Mouse (Mus musculus): ENCODE data around the gene Ctu2. TPM values are rescaled to one million over a fixed set of nuclear protein-coding genes. Genes with fewer than 3 reads are reported as not detected.

Gene Ctu2
- polyA plus RNA-seq, 1 experiment from 2014 or later = 37.1 TPM

DNA sequence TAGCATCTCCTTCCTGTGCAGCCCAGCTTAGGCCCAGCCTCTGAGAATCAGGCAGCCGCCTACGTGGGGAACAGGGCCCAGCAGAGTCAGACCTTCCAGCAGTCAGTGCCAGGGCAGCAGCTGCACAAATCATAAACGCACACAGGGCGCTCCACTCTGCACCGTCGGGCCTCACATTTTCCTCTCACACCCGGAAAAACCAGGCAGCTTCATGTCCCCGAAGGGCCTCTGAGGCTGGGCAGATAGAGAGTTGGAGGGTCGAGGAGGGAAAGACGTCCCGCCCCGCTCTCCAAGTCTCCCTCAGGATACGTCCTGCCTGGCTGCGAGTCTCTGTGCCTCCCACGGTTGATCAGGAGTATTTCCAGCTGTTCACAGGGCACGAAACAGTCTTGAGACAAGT, 35.6 kb downstream of the Ctu2 start:
- peak overlapping the region; percentile 16 for H3K27ac ChIP-seq
- H3K27me3 ChIP-seq (replicated peaks) = no peaks in the 10 kb centered on the region
- no peak overlapping the region for H3K4me2 ChIP-seq
- H3K36me3 ChIP-seq = peaks cover 87% of the 10 kb centered on the region
- no peak for ATAC-seq
- H3K4me3 ChIP-seq = no peak overlapping the region
- H3K9ac ChIP-seq = no peak overlapping the region
- H3K9me3 ChIP-seq (replicated peaks) = no peaks in the 10 kb centered on the region
- 83% methylated on average over 16 of the region's 16 CpGs for WGBS (ENCODE audit: insufficient replicate concordance)
- peaks cover 53% of the 10 kb centered on the region for H3K4me1 ChIP-seq

DNA sequence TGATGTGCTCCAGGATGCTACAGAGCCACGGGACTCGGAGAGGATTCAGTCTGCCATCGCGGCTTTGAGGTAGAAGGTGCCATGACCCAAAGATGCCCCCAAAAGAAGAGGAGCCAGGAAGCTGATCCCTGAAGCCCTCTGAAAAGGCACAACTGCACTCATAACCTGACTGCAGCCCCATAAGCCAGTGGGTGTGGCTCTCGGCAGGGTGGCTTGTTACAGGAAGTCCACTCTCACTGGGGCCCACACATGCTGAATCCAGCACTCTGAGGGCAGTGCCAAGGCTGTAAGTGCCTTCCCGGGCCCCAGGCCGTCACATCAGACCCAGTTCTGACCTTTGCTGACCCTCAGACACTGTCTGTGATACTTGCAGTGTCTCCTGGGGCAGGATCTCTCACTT, 36.4 kb downstream of the Ctu2 start:
- H3K4me2 ChIP-seq = no peak overlapping the region
- no peaks in the 10 kb centered on the region for H3K27me3 ChIP-seq (replicated peaks)
- no peaks in the 10 kb centered on the region for H3K9me3 ChIP-seq (replicated peaks)
- peaks cover 87% of the 10 kb centered on the region for H3K36me3 ChIP-seq
- ATAC-seq = no peak
- peaks cover 62% of the 10 kb centered on the region for H3K4me1 ChIP-seq
- no peak overlapping the region for H3K4me3 ChIP-seq
- no peak overlapping the region for H3K9ac ChIP-seq
- WGBS (ENCODE audit: insufficient replicate concordance) = 83% methylated on average over 7 of the region's 7 CpGs
- 0 out of 2 replicates have a peak overlapping the region, but pooled peaks have one; percentile 16 for H3K27ac ChIP-seq

DNA sequence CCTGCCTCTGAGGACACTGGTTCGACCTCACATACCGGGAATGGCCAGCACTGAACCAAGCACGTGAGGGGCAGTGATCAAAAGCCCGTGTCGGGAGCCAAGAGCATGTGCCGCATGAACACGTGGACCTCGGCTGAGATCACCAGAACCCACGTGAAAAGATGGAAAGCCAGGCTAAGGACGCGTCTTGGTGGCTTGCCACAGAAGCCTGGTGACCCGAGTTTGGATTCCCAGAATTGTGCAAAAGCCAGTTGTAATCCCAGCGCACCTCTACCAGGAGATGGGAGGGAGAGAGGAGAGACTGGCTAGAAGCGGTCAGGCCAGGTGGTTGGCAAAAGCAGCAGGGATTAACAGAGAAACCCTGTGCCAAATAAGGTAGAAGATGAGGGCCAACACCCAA, 39.8 kb downstream of the Ctu2 start:
- Histone ChIP-seq H3K4me3 (no peak overlapping the region), H3K9me3 (replicated peaks) (no peaks in the 10 kb centered on the region), H3K9ac (no peak overlapping the region), H3K36me3 (peaks cover 84% of the 10 kb centered on the region), H3K4me2 (no peak overlapping the region), H3K27me3 (replicated peaks) (no peaks in the 10 kb centered on the region), H3K27ac (no peak overlapping the region), H3K4me1 (peaks cover 74% of the 10 kb centered on the region)
- ATAC-seq = no peak
- 90% methylated on average over 14 of the region's 14 CpGs for WGBS (ENCODE audit: insufficient replicate concordance)

DNA sequence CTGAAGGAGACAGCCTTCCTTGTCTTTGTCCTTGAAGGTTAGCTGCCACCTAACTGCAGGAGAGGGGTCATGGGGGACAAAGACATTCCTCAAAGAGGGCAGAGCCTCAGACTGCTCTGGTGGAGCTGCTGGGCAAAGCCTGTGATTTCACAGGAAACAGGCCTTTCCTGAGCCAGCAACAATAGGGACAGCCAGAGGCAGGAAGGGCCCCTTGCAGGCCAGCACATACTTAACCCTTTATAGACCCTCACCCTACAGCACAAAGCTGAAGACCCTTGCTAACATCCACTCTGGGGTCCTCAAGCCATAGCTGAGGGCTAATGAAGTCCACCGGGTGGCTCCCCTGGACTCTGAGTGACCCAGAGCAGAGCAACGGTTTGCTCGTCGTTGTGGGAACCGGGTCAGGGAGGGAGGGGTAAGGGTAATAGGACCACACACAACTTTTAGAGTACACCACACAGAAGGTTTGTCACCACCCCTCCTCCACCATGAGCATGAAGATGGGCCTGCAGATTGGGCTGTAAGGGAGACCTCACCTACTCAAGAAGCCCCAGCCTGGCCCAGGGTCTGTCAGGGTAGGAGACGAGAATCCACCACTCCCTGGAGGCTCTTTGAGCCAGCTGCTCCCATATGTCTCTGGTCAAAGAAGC, 41.7 kb downstream of the Ctu2 start:
- no peak overlapping the region for H3K4me3 ChIP-seq
- WGBS (ENCODE audit: insufficient replicate concordance) = 24% methylated on average over 6 of the region's 6 CpGs
- H3K9ac ChIP-seq = no peak overlapping the region
- no peaks in the 10 kb centered on the region for H3K9me3 ChIP-seq (replicated peaks)
- peak overlapping the region; percentile 15 for H3K4me2 ChIP-seq
- H3K27me3 ChIP-seq (replicated peaks) = no peaks in the 10 kb centered on the region
- ATAC-seq = no peak
- H3K27ac ChIP-seq = peak overlapping the region; percentile 66
- peaks cover 72% of the 10 kb centered on the region for H3K4me1 ChIP-seq
- H3K36me3 ChIP-seq = peaks cover 67% of the 10 kb centered on the region

DNA sequence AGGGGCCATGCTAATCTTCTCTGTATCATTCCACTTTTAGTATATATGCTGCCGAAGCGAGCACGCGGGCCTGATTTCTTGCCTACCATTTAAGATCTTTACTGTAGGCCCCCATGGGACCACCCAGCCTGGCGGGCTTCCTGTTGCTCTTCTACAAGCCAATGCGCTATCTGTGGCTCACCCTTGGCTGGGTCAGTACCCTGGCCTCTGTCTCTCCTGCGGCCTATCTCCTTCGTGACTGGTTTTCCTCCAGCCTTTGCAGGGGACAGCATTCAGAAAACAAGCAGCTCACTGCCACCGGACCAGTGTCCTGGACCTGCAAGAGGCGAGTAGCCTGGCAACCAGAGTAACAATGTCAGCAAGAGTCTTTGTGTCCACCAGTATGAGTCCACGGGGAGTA, 44.7 kb downstream of the Ctu2 start:
- no peak for ATAC-seq
- peak overlapping the region; percentile 47; the same call in 1 of the 2 replicates for H3K9ac ChIP-seq
- H3K27me3 ChIP-seq (replicated peaks) = no peaks in the 10 kb centered on the region
- peak overlapping the region; percentile 32 for H3K27ac ChIP-seq
- H3K36me3 ChIP-seq = peaks cover 49% of the 10 kb centered on the region
- H3K9me3 ChIP-seq (replicated peaks) = no peaks in the 10 kb centered on the region
- no peak overlapping the region for H3K4me3 ChIP-seq
- WGBS (ENCODE audit: insufficient replicate concordance) = 45% methylated on average over 11 of the region's 11 CpGs
- peaks cover 94% of the 10 kb centered on the region for H3K4me1 ChIP-seq
- H3K4me2 ChIP-seq = no peak overlapping the region

DNA sequence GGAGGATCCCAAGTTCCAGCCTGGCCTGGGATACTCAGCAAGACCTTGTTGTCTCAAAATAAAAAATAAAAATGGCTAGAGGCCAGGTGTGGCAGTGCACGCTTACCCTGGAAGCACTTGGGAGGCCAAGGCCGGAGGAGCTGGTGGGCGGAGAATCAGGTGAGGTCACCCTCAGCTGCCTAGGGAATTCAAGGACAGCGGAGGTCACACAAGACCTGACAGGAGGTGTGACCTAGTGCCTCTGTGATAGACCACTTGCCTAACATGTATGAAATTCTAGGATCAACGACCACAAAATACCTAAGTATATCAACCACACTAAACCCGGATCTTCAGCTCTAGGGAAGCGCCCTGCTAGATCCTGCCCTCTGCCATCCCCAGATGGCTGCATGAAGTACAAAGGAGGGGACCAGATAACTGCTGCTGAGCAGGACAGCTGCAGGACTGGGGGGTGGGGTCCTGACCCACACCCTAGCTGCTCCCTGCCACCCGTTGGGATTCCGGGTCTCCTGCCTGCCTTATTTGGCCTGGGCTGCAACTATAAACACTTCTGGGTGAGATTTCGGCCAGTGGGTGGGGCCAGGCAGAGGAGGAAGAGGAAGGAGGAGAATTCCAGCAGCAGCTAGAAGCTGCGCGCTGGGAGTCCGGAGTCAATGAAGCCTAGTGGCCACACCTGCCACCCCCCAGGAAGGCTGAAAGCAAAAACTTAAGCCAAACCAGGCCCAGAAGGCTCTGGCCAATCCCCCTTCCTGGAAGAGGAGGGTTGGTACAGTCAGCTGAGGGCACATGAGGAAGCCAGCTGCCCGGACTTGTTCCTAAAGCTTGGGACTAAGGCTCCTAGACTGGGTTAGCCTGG, 47.1 kb downstream of the Ctu2 start:
- H3K4me2 ChIP-seq = peak overlapping the region; percentile 61
- no peaks in the 10 kb centered on the region for H3K9me3 ChIP-seq (replicated peaks)
- H3K36me3 ChIP-seq = peaks cover 44% of the 10 kb centered on the region
- H3K27ac ChIP-seq = peak overlapping the region; percentile 81
- peaks cover 98% of the 10 kb centered on the region for H3K4me1 ChIP-seq
- peak overlapping the region; percentile 52 for H3K9ac ChIP-seq
- peak; percentile 24 for ATAC-seq
- no peaks in the 10 kb centered on the region for H3K27me3 ChIP-seq (replicated peaks)
- H3K4me3 ChIP-seq = no peak overlapping the region
- 58% methylated on average over 14 of the region's 14 CpGs for WGBS (ENCODE audit: insufficient replicate concordance)

DNA sequence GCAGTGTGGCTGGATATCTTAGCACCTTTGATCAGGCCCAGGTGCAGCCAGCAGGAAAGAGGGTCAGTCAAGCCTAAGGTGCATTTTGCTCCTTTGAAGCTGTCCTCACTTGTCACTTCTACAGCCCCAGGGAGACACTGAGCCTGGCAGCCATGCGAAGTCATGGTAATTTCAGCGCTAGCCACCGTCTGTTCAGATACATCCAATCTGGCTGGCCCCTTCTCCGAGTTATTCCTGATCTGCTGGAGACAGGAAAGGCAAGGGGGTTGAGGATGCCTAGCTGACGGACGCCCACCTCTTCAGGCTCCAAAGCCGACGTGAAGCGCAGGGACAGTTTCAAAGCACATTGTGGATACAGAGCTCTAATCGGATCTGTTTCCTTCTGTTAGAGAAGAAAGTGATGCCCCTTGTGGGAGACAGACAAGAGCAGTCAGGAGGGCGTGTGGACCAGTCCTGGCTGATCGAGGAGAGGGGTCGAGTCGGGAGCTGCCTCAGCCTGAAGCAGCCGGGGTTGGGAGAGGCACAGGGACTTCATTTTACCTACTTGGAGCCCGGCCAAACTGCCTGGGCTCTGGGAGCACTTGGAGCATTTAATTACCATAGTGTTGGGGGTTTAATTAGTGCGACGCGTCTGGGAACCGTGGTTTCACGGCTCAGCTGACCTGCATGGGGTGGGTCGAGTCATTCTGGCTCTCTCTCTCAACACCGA, 47.9 kb downstream of the Ctu2 start:
- no peaks in the 10 kb centered on the region for H3K9me3 ChIP-seq (replicated peaks)
- peak overlapping the region; percentile 52 for H3K9ac ChIP-seq
- H3K4me1 ChIP-seq = peaks cover 94% of the 10 kb centered on the region
- H3K36me3 ChIP-seq = peaks cover 44% of the 10 kb centered on the region
- no peak for ATAC-seq
- no peaks in the 10 kb centered on the region for H3K27me3 ChIP-seq (replicated peaks)
- H3K27ac ChIP-seq = peak overlapping the region; percentile 81
- 42% methylated on average over 23 of the region's 23 CpGs for WGBS (ENCODE audit: insufficient replicate concordance)
- H3K4me3 ChIP-seq = no peak overlapping the region
- H3K4me2 ChIP-seq = peak overlapping the region; percentile 61

DNA sequence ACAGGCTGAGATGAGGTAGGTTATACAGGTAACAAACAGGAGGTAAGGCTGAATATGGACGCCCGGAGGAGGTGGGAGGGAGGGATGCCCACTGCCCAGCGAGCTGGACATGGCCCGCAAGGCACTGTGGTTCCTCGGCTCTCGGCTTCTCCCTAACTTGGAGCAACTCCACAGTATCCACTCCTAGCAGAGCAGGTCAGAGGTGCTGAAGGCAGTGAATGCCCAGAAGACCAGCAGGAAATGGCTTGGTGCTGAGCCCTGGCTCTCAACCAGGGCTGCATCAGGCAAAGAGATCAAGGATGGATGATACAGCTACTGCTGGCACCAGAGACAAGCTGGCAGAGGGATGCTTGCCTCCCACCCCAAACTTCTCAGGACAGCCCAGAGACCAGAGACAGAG, 48.6 kb downstream of the Ctu2 start:
- WGBS (ENCODE audit: insufficient replicate concordance) = 93% methylated on average over 6 of the region's 6 CpGs
- peak overlapping the region; percentile 24; the same call in 1 of the 2 replicates for H3K4me3 ChIP-seq
- peak overlapping the region; percentile 81 for H3K27ac ChIP-seq
- no peaks in the 10 kb centered on the region for H3K27me3 ChIP-seq (replicated peaks)
- H3K4me1 ChIP-seq = peaks cover 87% of the 10 kb centered on the region
- peak overlapping the region; percentile 57 for H3K9ac ChIP-seq
- 0 out of 2 replicates have a peak, but pooled peaks have one; percentile 3 for ATAC-seq
- H3K36me3 ChIP-seq = peaks cover 49% of the 10 kb centered on the region
- no peaks in the 10 kb centered on the region for H3K9me3 ChIP-seq (replicated peaks)
- peak overlapping the region; percentile 61 for H3K4me2 ChIP-seq

DNA sequence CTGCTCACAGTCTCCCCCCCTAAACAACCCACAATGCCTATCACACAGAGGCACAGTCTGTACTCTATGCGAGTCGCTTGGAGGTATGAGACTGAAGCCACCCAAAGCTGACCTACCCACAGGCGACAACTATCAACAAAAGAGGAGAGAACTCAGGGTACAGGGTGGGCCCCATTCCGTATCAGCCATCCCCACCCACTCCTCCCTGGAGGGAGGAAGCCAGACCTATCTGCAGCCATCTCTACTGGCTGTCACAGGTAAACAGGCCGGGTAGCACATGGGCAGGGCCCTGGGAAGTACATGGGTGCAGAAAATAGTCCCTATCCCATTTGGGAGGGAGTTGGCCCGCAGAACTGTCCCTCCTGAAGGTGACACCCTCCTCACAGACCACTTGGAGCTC, 49.1 kb downstream of the Ctu2 start:
- Histone ChIP-seq H3K9ac (peak overlapping the region; percentile 57), H3K36me3 (peaks cover 49% of the 10 kb centered on the region), H3K9me3 (replicated peaks) (no peaks in the 10 kb centered on the region), H3K27me3 (replicated peaks) (no peaks in the 10 kb centered on the region), H3K4me1 (peaks cover 82% of the 10 kb centered on the region), H3K4me3 (peak overlapping the region; percentile 24), H3K4me2 (peak overlapping the region; percentile 61), H3K27ac (peak overlapping the region; percentile 81)
- peak; percentile 88 for ATAC-seq
- 25% methylated on average over 6 of the region's 6 CpGs for WGBS (ENCODE audit: insufficient replicate concordance)

DNA sequence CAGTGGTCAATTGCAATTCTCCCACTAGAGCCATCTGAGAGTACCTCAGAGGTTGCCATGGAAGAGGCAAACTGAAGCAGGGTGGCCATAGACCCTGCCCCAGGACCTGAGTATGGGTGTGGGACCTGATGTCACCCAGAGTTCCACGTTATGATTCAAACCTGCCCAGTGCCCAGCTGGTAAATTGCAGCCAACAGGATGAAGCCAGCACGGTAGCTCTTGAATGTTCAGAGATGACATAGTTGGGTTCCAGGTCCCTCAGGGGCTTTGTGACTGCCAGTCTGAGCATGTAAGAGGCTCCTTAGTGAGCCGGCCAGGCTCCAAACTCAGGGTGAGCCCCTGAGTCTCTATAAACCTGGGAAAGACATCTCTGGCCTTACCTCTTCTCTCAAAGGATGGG, 50.1 kb downstream of the Ctu2 start:
- Histone ChIP-seq H3K27ac (peak overlapping the region; percentile 81), H3K9me3 (replicated peaks) (no peaks in the 10 kb centered on the region), H3K4me1 (peaks cover 82% of the 10 kb centered on the region), H3K9ac (peak overlapping the region; percentile 57), H3K4me3 (no peak overlapping the region), H3K36me3 (peaks cover 56% of the 10 kb centered on the region), H3K4me2 (peak overlapping the region; percentile 61), H3K27me3 (replicated peaks) (no peaks in the 10 kb centered on the region)
- WGBS (ENCODE audit: insufficient replicate concordance) = 69% methylated on average over 3 of the region's 3 CpGs
- ATAC-seq = no peak

DNA sequence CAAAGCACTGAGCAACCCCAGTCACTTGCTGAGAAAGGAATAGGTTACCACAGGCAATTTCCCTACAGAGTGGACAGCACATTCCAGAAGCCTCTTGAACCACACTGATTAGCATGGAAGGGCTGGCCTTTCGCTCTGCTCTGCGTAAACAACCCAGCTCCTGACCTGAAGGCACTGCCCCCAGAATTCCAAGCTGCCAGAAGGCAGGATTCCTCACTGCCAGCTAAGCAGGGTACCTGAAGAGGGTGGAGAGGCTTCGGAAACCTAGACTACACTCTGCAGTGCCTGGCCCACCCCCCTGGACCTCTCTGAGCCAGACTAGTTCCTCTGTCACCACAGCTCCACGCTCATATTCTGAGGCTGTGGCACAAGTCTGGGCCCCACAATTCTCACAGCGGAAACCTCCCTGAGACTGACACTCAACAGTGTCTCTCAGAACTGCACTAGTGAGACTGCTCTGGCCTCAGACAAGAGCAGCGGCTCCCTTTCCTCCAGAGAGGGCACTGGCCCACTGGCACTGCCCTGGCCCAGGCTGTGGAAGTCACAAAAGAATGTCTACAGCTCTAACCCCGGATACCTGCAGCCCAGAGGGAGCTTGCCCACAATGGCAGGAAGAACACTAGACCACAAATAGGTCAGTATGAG, 50.7 kb downstream of the Ctu2 start:
- no peak for ATAC-seq
- peak overlapping the region; percentile 61 for H3K4me2 ChIP-seq
- no peaks in the 10 kb centered on the region for H3K9me3 ChIP-seq (replicated peaks)
- H3K27me3 ChIP-seq (replicated peaks) = no peaks in the 10 kb centered on the region
- H3K27ac ChIP-seq = peak overlapping the region; percentile 81
- peaks cover 84% of the 10 kb centered on the region for H3K4me1 ChIP-seq
- H3K4me3 ChIP-seq = no peak overlapping the region
- peak overlapping the region; percentile 43; the same call in 1 of the 2 replicates for H3K9ac ChIP-seq
- H3K36me3 ChIP-seq = peaks cover 61% of the 10 kb centered on the region
- WGBS (ENCODE audit: insufficient replicate concordance) = 56% methylated on average over 7 of the region's 7 CpGs

All from liver, embryonic 12.5 days (tissue).